Mouse (Mus musculus) embryonic facial prominence, embryonic 15.5 days (tissue): Measurements from ENCODE around the gene Meiob. TPM values are rescaled to one million over a fixed set of nuclear protein-coding genes. Genes with fewer than 3 reads are reported as not detected.

ENCODE experiments used
- ATAC-seq: fragments of 200-750 bp; cut with Nextera tagmentation; 2 replicates; pipeline ENCODE4 v1.8.0; 2017; ENCODE audit warnings: low read depth, moderate TSS enrichment; ENCODE audit not compliant: insufficient number of reproducible peaks, low FRiP score, low TSS enrichment
- H3K27ac ChIP-seq: fragments of 300-500 bp; sonication (generic); replicated peaks from 2 replicates; pipeline ENCODE4 v1.5.1; 2015; ENCODE audit warnings: mild to moderate bottlenecking, inconsistent platforms
- H3K27me3 ChIP-seq: fragments of 300-500 bp; sonication (generic); 2 replicates; pipeline ENCODE4 v1.6.1; 2015; ENCODE audit warnings: inconsistent platforms
- H3K36me3 ChIP-seq: fragments of 300-500 bp; sonication (generic); 2 replicates; pipeline ENCODE4 v1.6.1; 2015; ENCODE audit warnings: mild to moderate bottlenecking, inconsistent platforms
- H3K4me1 ChIP-seq: fragments of 300-500 bp; sonication (generic); 2 replicates; pipeline ENCODE4 v1.6.1; 2015; ENCODE audit warnings: inconsistent platforms
- H3K4me2 ChIP-seq: fragments of 300-500 bp; sonication (generic); replicated peaks from 2 replicates; pipeline ENCODE4 v1.6.1; 2015; ENCODE audit warnings: mild to moderate bottlenecking, inconsistent platforms
- H3K4me3 ChIP-seq: fragments of 300-500 bp; sonication (generic); replicated peaks from 2 replicates; pipeline ENCODE4 v1.5.1; 2015; ENCODE audit warnings: mild to moderate bottlenecking, inconsistent platforms
- H3K9ac ChIP-seq: fragments of 300-500 bp; sonication (generic); 2 replicates; pipeline ENCODE4 v1.6.1; 2015; ENCODE audit warnings: inconsistent platforms
- H3K9me3 ChIP-seq: fragments of 300-500 bp; sonication (generic); replicated peaks from 2 replicates; pipeline ENCODE4 v1.6.1; 2016; ENCODE audit warnings: inconsistent platforms
- WGBS: fragments of 180-500 bp; shearing (Covaris S2); methylation state at CpG from one replicate; pipeline ENCODE4 v1.1.7; 2015; 5-methylcytosine and 5-hydroxymethylcytosine counted together
- polyA plus RNA-seq: library from polyadenylated mRNA; unstranded; fragments of >200 nt; fragmentation: Nextera tagmentation; extraction: Ambion mirVana; gene quantifications from 2 replicates; pipeline ENCODE4 v1.2.1, GENCODE M21; 2015

Meiob gene
- polyA plus RNA-seq, 1 experiment from 2014 or later, result 0.09 TPM

DNA sequence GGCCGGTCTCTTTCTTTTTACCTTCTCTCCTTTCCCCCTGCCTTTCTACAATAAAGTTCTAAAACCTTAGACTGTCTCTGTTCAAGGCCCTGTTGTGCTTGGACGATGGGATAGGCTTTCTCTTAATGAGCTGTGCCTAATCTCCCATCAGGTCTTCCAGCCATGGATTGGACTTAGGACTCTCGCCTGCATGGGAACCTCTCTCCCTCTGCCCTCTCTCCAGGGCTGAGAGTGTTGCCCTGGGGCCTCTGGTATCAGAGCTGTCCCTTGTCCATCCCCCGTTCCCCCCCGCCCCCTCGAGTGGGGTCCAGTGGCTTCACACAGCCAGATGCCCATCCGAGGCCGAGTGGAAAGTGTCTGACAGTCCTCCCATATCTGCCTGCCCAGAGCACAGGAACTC is 70.9 kb downstream of the Meiob start:
- ATAC-seq, result no peak
- no peak overlapping the region for H3K9ac ChIP-seq
- no peak overlapping the region for H3K4me2 ChIP-seq
- WGBS, result 70% methylated on average over 8 of the region's 8 CpGs
- H3K27me3 ChIP-seq, result no peaks in the 10 kb centered on the region
- H3K4me3 ChIP-seq, result no peak overlapping the region
- H3K36me3 ChIP-seq, result no peaks in the 10 kb centered on the region
- no peak overlapping the region for H3K27ac ChIP-seq
- H3K4me1 ChIP-seq, result 0 out of 2 replicates have a peak, but pooled peaks cover 4% of the 10 kb centered on the region
- no peaks in the 10 kb centered on the region for H3K9me3 ChIP-seq

DNA sequence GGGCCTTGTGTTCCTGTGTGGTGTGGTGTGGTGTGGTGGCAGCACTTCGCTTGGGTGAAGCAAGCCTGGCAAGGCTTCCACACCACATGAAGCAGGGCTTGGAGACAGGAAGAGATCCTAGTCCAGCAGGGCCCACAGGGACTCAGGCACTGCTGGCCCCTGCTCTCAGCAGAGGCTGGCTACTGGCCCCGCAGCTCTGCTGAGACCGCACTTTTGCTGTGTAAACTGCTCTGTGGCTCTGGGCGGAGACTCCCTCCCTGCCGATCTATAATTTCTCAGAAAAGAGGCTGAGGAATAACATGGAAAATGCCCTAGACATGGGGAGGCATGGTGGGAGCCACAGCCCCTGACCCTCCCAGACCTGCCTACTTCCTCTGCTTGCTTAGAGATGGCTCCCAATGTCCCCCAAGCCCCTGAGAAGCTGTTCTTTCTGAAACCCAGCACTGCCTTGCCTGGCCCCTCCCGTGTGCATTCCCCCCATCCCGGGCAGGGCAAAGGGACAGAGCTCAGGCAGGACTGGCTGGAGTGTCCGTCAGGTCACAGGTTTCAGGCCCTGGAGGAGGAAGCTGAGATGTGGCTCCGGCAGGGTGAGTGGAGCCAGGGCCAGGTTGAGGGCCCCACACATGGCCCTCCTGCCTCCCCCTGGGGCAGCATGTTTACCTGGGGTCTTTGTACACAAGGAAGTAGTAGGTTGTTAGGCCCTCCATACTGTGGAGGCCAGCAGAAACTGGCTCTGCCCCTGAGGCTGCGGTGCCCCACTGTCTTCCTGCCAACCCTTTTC is 73.4 kb downstream of the Meiob start:
- Histone ChIP-seq H3K9me3 (no peaks in the 10 kb centered on the region), H3K36me3 (peaks cover 4% of the 10 kb centered on the region; the same call in 1 of the 2 replicates), H3K27me3 (no peaks in the 10 kb centered on the region), H3K9ac (no peak overlapping the region), H3K4me1 (0 out of 2 replicates have a peak, but pooled peaks cover 4% of the 10 kb centered on the region), H3K4me3 (no peak overlapping the region), H3K4me2 (no peak overlapping the region; the same call in 1 of the 2 replicates), H3K27ac (no peak overlapping the region)
- no peak for ATAC-seq
- WGBS, result 51% methylated on average over 10 of the region's 10 CpGs

DNA sequence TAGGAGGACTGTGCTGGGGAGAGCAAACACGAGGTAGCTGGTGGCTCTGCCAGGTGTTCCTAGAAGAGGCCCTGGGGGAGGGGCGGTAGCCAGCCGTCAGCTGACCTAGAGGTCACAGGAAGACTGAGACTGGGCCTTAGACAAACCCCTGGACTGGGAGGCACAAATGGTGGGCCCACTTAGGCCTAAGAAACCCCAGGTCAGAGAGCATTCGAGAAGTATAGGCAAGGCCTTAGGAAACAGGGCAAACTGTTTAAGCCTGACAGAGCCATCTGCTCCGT is 74.0 kb downstream of the Meiob start:
- WGBS, result 25% methylated on average over 5 of the region's 5 CpGs
- H3K27ac ChIP-seq, result no peak overlapping the region
- H3K9me3 ChIP-seq, result no peaks in the 10 kb centered on the region
- 0 out of 2 replicates have a peak, but pooled peaks cover 4% of the 10 kb centered on the region for H3K4me1 ChIP-seq
- H3K27me3 ChIP-seq, result no peaks in the 10 kb centered on the region
- no peak overlapping the region for H3K4me3 ChIP-seq
- peaks cover 9% of the 10 kb centered on the region; the same call in 1 of the 2 replicates for H3K36me3 ChIP-seq
- ATAC-seq, result 0 out of 2 replicates have a peak, but pooled peaks have one; percentile 13
- no peak overlapping the region; the same call in 1 of the 2 replicates for H3K4me2 ChIP-seq
- no peak overlapping the region for H3K9ac ChIP-seq

DNA sequence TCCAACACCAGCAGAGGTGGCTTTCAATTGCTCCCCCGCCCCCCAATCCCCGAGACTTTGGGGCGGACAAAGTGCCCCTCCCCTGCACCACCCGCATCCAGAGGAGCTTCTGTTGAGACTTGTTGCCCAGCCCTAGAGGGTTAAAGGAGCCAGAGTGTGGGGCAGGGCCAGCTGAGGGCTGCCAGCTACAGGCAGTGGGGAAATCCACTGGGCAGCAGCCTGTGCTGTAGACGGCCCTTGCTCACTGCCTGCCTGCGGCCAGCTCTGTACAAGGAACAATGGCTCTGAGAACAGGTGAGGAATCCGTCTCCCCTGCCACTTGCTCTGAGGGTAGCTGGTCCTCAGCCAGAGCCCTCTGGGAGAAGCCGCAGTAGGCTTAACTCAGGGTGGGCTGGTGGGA is 74.4 kb downstream of the Meiob start:
- no peak overlapping the region for H3K9ac ChIP-seq
- 63% methylated on average over 8 of the region's 8 CpGs for WGBS
- no peak overlapping the region for H3K4me2 ChIP-seq
- 0 out of 2 replicates have a peak, but pooled peaks cover 4% of the 10 kb centered on the region for H3K4me1 ChIP-seq
- no peak overlapping the region for H3K27ac ChIP-seq
- H3K9me3 ChIP-seq, result no peaks in the 10 kb centered on the region
- H3K36me3 ChIP-seq, result peaks cover 14% of the 10 kb centered on the region; the same call in 1 of the 2 replicates
- ATAC-seq, result no peak
- H3K27me3 ChIP-seq, result no peaks in the 10 kb centered on the region
- H3K4me3 ChIP-seq, result no peak overlapping the region

DNA sequence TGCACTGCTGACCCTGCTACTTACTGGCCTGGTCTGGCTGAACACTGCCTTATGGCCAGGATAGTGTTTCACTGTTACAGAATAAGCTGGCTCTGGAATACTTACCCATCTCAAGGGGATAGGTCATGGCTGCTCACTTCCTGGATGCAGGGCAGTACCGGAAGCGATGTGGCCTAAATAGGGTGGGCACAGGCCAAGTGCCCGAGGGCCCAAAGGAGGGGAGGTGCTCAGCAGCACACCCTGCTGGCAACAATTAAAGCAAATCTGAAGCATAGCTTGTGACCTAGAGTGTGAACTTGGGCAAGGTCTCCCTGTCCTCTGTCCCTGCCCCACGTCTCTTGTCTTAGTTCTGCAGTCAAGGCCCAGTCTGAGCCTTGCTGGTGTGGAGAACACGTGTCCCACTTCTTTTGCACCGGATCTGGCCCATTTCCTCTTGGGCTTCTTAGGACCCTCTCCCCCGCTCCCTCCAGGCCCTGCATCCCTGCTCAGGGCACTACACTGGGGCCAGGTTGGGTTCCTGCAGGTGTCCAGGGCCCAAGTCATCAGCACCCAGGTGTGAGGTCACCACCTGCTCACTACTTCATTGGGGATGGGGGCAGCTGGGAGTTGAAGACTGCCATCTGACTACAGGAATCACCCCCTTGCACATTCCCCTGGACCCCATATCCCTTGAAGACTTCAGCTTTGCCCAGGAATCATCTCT is 77.8 kb downstream of the Meiob start:
- Histone ChIP-seq H3K4me2 (no peak overlapping the region), H3K27ac (no peak overlapping the region), H3K9me3 (no peaks in the 10 kb centered on the region), H3K4me1 (peaks cover 20% of the 10 kb centered on the region), H3K4me3 (no peak overlapping the region), H3K36me3 (peaks cover 26% of the 10 kb centered on the region), H3K9ac (no peak overlapping the region), H3K27me3 (no peaks in the 10 kb centered on the region)
- ATAC-seq, result no peak
- 36% methylated on average over 7 of the region's 7 CpGs for WGBS

DNA sequence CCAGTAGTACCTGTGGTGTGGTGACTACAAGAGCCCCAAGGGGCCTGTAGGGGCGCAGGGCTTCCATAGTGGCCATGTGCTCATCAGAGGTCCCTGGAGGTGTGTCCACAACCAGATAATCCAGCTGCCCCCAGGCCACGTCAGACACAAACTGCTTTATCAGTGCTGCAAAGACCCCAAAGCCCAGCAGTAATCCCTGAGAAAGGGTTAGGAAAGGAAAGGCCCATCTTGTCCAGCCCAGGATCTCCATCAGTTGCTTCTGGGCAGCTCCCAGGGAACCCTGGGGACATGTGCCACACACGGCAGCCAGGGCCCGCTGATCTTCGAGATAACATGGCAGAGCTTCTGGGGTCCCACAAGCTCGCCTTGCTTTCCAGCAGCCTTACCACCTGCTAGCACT is 80.3 kb downstream of the Meiob start:
- ATAC-seq, result no peak
- H3K4me2 ChIP-seq, result no peak overlapping the region
- H3K4me3 ChIP-seq, result no peak overlapping the region
- no peak overlapping the region for H3K9ac ChIP-seq
- peaks cover 32% of the 10 kb centered on the region for H3K4me1 ChIP-seq
- no peak overlapping the region for H3K27ac ChIP-seq
- no peaks in the 10 kb centered on the region for H3K27me3 ChIP-seq
- no peaks in the 10 kb centered on the region for H3K9me3 ChIP-seq
- H3K36me3 ChIP-seq, result peaks cover 37% of the 10 kb centered on the region
- WGBS, result 83% methylated on average over 6 of the region's 6 CpGs

DNA sequence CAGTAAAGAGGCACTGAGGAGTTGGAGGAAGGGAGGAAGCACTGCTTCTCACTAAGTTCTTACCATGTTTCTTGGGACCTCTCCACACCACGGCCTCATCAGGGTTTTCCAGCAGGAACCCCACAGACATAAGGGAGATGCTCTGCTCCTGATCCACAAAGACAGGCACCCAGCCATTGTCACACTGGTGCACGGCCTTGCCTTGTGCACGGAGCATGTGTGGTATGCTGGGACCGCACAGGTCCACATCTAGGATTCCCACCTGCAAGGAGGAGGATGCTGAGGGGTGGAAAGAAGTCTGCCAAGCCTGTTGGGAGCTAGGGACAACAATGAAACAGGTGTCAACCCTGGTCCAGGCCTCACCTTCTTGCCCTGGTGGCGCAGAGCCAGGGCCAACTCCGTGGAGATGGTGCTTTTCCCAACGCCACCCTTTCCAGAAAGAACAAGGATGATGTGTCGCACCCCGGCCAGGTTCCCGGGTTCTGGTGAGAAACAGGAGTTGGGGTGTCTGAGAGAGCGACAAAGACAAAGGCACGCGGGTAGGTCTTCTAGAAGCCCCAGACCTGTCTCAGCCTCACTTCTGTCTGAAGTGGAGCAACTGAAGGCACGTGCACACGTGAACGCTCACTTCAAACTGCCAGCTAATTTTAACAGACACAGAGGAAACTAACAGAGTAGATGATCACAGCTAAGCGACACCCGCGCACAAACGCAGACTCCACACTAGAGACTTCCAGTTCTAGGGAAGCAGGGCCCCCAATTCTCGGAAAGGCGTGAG is 81.5 kb downstream of the Meiob start:
- Histone ChIP-seq H3K4me2 (peak overlapping the region; percentile 94), H3K9me3 (no peaks in the 10 kb centered on the region), H3K36me3 (peaks cover 46% of the 10 kb centered on the region), H3K27me3 (no peaks in the 10 kb centered on the region), H3K4me3 (peak overlapping the region; percentile 97), H3K9ac (peak overlapping the region; percentile 59), H3K4me1 (peaks cover 32% of the 10 kb centered on the region), H3K27ac (no peak overlapping the region)
- WGBS, result 26% methylated on average over 22 of the region's 22 CpGs
- no peak for ATAC-seq

DNA sequence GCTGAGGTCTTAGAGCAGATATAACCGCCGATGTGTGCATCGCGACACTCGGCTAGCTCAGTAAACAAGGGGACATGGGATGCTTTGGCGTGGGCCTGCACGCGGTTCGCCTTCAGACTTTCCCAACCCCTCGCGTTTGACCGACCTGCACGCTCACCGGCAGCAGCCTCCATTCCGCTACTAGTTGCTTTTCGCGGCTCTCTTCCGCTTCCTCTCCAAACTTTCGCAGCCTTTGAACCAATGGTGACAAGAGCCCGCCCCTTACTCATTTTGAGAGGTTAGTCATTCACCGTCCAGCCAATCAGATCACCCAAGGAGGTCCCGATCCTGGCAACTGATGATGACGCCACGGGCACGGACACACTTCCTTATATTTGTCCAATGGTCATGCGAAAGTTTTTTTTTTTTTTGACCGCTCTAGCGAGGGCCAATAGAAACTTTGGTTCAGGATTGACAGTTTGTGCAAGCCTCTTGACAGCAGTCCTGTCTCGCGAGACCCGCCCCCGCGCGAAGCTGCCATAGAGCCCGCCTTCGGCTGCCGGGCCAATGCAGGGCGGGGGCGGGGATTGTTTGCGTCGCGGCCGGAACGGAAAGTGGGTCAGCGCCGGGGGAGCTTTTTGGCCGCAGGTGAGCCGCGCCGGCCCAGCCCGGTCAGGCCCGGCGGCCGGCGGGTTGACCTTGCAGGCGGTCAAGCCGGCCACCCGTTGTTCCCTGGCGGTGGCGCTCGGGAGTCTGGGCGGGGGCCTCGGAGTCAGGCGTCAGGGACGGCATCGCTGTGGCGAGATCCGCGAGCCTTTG is 82.2 kb downstream of the Meiob start, which contains the start of the genes Nubp2 and Spsb3:
TSS of gene Nubp2 (minus strand) at position 216 of the 798 bp plus-strand sequence.
TSS of gene Spsb3 (plus strand) at position 510 of the 798 bp plus-strand sequence.
- no peaks in the 10 kb centered on the region for H3K27me3 ChIP-seq
- peaks cover 54% of the 10 kb centered on the region for H3K36me3 ChIP-seq
- under 1% methylated on average over 69 of the region's 69 CpGs for WGBS
- peaks cover 32% of the 10 kb centered on the region for H3K4me1 ChIP-seq
- H3K27ac ChIP-seq, result peak within 1 kb of the TSS; percentile 82
- peak within 1 kb of the TSS; percentile 97 for H3K4me3 ChIP-seq
- no peaks in the 10 kb centered on the region for H3K9me3 ChIP-seq
- peak within 1 kb of the TSS; percentile 85 for H3K9ac ChIP-seq
- H3K4me2 ChIP-seq, result peak within 1 kb of the TSS; percentile 94
- ATAC-seq, result peak; percentile 94

DNA sequence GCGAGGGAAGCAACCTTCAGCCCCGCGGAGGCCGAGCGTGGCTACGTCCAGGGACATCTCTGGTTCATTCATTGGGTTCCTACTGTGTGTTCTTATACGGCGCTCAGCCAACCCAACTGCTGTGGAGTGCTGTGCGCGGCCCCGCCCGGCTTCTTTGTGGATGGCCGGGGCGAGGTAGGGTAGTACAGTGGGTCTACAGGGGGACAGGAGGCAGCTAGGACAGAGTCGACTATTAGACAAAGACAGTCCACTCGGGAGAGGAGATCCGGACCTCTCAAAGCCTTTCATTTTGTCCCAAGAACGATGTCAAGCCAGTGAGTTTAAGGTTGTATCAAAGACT is 82.8 kb downstream of the Meiob start:
- Histone ChIP-seq H3K36me3 (peaks cover 58% of the 10 kb centered on the region), H3K27me3 (no peaks in the 10 kb centered on the region), H3K9ac (peak overlapping the region; percentile 85), H3K4me2 (peak overlapping the region; percentile 84), H3K27ac (peak overlapping the region; percentile 82), H3K9me3 (no peaks in the 10 kb centered on the region), H3K4me1 (peaks cover 32% of the 10 kb centered on the region), H3K4me3 (peak overlapping the region; percentile 97)
- WGBS, result 1% methylated on average over 18 of the region's 18 CpGs
- ATAC-seq, result peak; percentile 12; the same call in 1 of the 2 replicates

DNA sequence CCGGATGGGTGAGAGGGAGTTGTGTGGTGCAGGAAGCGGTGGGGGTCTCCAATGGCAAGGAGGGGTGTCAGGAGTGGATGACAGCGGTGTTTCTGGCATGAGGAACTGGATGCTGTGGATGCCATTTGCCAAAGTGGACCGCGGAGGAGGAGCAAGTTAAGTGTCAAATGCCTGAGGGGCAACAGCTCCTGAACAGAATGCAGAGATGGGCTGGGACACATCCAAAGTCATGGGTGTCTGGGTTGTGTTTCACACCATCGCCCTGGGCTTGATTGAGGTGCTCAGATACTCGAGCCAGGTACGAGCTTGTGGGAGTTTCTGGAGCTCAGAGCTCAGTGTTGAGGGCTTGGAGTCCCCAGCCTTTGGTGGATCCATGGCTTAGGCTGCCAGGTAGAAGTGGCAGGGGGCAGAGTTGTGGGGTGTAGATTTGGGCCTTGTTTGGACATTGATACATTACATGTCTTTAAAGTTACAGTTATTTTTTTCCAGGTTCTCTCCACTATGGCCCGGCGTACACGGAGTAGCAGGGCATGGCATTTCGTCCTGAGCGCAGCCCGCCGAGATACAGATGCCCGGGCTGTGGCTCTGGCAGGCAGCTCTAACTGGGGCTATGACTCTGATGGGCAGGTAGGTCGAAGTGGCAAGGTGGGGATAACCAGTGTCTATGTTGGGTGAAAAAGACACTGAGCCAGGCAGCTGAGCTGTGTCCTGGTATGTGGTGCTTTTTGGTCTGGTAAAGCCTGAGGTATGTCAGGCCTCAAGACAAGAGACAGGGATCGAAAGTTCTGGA is 83.4 kb downstream of the Meiob start:
- Histone ChIP-seq H3K27me3 (no peaks in the 10 kb centered on the region), H3K9me3 (no peaks in the 10 kb centered on the region), H3K36me3 (peaks cover 61% of the 10 kb centered on the region), H3K27ac (no peak overlapping the region), H3K4me2 (peak overlapping the region; percentile 84), H3K9ac (peak overlapping the region; percentile 85), H3K4me1 (peaks cover 32% of the 10 kb centered on the region), H3K4me3 (peak overlapping the region; percentile 97)
- WGBS, result 57% methylated on average over 18 of the region's 18 CpGs
- no peak for ATAC-seq
